Mouse (Mus musculus): Measurements from ENCODE around the gene Magea8. TPM values are rescaled to one million over a fixed set of nuclear protein-coding genes. Genes with fewer than 3 reads are reported as not detected.
"Not testable (repeated sequence)": the region's sequence is repeated elsewhere in the genome, so short reads cannot be mapped to it uniquely, and the experiment has no call there.

The Magea8 gene
- not detected in 2 replicates for polyA plus RNA-seq (2012; rRNA removed)

DNA sequence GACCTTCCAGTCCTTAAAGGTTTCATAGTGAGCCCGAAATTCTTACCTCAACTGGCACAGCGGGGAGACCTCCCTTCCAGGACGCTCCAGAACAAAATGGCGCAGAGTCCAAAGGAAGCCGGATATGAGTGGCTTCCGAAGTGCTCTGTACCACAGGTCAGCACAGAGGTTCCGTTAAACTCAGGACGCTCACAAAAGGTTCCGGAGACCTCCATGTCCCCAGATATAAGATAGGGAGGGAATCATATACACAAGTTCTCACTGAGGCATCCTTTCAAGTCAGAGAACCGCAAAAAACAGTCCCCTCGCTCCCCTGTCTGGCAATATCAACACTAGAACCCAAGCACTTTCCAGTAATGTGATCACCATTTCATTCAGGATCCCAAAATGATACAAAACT lies at the start of gene Magea8:
Gene Magea8 (minus strand): TSS at position 101 of the 400 bp plus-strand sequence.
- DNase-seq (ENCODE audit: low read depth), result not testable (repeated sequence)

DNA sequence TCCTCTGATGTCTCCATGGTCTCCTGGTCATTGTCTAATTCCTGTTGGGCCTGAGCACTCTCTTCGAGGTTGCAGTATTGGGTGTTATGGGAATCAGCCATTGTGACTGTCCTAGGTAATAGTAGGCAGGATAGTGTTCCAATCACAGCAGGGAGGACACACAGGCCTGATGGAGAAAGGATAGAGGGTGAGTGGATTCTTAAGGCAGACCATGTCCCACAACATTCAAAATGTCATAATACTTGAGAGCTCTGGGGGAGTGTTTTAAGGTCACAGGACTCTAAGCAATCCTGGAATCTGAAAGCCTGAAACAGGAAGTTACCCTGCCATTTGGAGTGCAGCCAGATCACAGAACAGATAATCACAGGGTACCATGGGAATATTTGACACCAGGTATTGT lies 46.2 kb downstream of the Magea8 start, which contains the start of gene Magea3:
Gene Magea3 (minus strand): TSS at position 101 of the 400 bp plus-strand sequence.
- not testable (repeated sequence) for DNase-seq (ENCODE audit: low read depth)

GRCm38 (mm10) chrX:154935887-154936286 lies 59.8 kb downstream of the Magea8 start, which contains the start of gene Magea6:
TSS of gene Magea6 (minus strand) at chrX:154935987.
- DNase-seq (ENCODE audit: low read depth), result not testable (repeated sequence)

Other genes starting within 250 kb of the Magea8 start
- gene Cldn34b1, start 105.6 kb downstream of the Magea8 start, polyA plus RNA-seq (2012; rRNA removed), result not detected in 2 replicates
- not detected in 2 replicates for gene Magea6, start 59.9 kb downstream of the Magea8 start, polyA plus RNA-seq (2012; rRNA removed)
- gene Magea3, start 46.3 kb downstream of the Magea8 start, polyA plus RNA-seq (2012; rRNA removed), result not detected in 2 replicates
- gene Magea5, start 67.3 kb upstream of the Magea8 start, polyA plus RNA-seq (2012; rRNA removed), result not detected in 2 replicates
- gene Magea1, start 93.9 kb upstream of the Magea8 start, polyA plus RNA-seq (2012; rRNA removed), result not detected in 2 replicates
- gene Magea2, start 97.8 kb upstream of the Magea8 start, polyA plus RNA-seq (2012; rRNA removed), result not detected in 2 replicates
- gene Cldn34b2, start 132.6 kb upstream of the Magea8 start, polyA plus RNA-seq (2012; rRNA removed), result not detected in 2 replicates
- gene Sat1, start 220.6 kb upstream of the Magea8 start, polyA plus RNA-seq (2012; rRNA removed), result 31.3 and 32.9 TPM in 2 replicates

All from brain, embryonic 14.5 days (tissue).